Mouse (Mus musculus) small intestine, adult 2 months (tissue): ENCODE measurements around the gene Trak1.
A peak's percentile ranks its signal among the peaks of the same experiment; 100 is the strongest.

Experiments
- CTCF ChIP-seq: fragments of 200-500 bp; IDR thresholded peaks from 2 replicates; pipeline ENCODE4 v1.5.1; 2012; ENCODE audit warnings: low read depth, mild to moderate bottlenecking, control low read depth, inconsistent platforms, low read length, moderate library complexity, mixed read lengths; ENCODE audit not compliant: insufficient replicate concordance, insufficient read length; ENCODE audit errors: extremely low read depth
- POLR2A ChIP-seq: fragments of 200-500 bp; IDR thresholded peaks from 2 replicates; pipeline ENCODE4 v1.6.1; 2012; ENCODE audit warnings: low read depth, mild to moderate bottlenecking, control low read depth, inconsistent platforms, low read length, moderate library complexity

DNA sequence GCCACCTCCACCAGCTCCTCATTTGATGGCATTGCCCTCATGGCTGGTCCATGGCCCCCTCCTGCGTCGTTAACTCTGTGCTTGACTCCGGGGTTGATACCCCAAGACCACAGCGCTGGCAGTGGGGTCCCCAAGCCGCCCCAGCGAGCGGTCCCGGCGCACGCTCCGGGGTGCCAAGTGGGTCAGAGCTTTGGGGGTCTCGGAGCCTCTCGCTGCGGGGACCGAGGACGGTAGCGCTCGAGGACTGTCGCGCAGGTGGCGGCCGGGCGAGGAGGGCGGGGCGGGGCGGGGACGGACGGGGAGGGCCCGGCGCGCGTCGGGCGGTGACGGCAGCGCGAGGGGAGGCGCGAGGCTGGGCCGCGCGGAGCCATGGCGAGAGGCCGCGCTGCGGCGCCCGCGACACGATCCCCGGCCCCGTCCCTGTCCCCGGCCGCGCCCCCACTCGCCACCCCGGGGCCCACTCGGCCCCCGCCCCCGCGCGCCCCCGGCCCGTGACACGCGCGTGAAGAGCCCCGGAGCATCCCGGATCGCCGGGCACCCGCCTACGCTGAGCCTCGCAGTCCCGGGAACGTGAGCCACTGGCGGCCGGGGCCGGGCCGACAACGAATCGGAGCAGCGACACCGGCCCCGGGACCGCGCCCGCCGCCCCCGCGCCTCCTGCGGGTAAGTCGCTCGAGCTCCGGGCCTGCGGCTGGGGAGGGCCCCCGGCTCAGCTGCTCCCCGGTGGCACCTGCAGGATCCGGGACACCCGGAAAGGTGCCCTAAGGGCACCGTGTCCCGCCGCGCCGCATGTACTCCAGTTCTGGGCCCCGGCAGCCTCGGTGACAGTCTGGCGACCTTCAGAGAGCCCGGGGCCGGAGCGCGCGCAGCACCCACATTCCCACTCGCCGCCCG is at the start of gene Trak1:
- TF ChIP-seq POLR2A (peak; percentile 60; the same call in 1 of the 2 replicates), CTCF (no peak)
